Mouse (Mus musculus): ENCODE measurements around the gene Tmem150c. TPM values are rescaled to one million over a fixed set of nuclear protein-coding genes. Genes with fewer than 3 reads are reported as not detected.

Gene Tmem150c
- total RNA-seq (2021): 10 to 100 TPM; 41.5 to 46.9 TPM
- long read RNA-seq, experiment 1, partial matches to known transcripts: 5 of 26 reads
- long read RNA-seq, experiment 1, other reads (novel, unspliced or antisense): 20 of 26 reads
- long read RNA-seq, experiment 2, partial matches to known transcripts: 1 of 17 reads
- long read RNA-seq, experiment 2, other reads (novel, unspliced or antisense): 14 of 17 reads

- peak within 1 kb of the TSS; percentile 77 for H3K27ac ChIP-seq
- intact Hi-C loops (cut with DNase I): loop anchor here (2.0 kb wide), 1 partner anchor 81 kb away; no protein-coding TSS in a partner anchor
- no peak for TF ChIP-seq CTCF (IDR thresholded peaks at IDR 0.05)
These were observed at the start of gene Tmem150c for GRCm38 (mm10) chr5:100159638-100159973. Gene Tmem150c (minus strand): TSS chr5:100159808.

GRCm38 (mm10) chr5:100209093-100209492, 49.5 kb upstream of the Tmem150c start:
- intact Hi-C loops (cut with DNase I): no loop called here

More at GRCm38 (mm10) chr5:100159638-100159973, at the start of gene Tmem150c:
- peak within 1 kb of the TSS; percentile 69 for H3K4me3 ChIP-seq
- no peak for DNase-seq (ENCODE audit: extremely low spot score in 1 of 2, low spot score in 2 of 2)

GRCm38 (mm10) chr5:100206675-100207074, 47.1 kb upstream of the Tmem150c start:
- no peak for DNase-seq (ENCODE audit: extremely low spot score in 1 of 2, low spot score in 2 of 2)
- Histone ChIP-seq H3K27ac (no peak overlapping the region), H3K4me3 (no peak overlapping the region)
- no peak for TF ChIP-seq CTCF (IDR thresholded peaks at IDR 0.05)
- intact Hi-C loops (cut with DNase I): no loop called here

More at GRCm38 (mm10) chr5:100209093-100209492, 49.5 kb upstream of the Tmem150c start:
- no peak for DNase-seq (ENCODE audit: extremely low spot score in 1 of 2, low spot score in 2 of 2)
- Histone ChIP-seq H3K4me3 (no peak overlapping the region), H3K27ac (no peak overlapping the region)
- no peak for TF ChIP-seq CTCF (IDR thresholded peaks at IDR 0.05)

GRCm38 (mm10) chr5:100205519-100206189, 46.0 kb upstream of the Tmem150c start:
- no peak for TF ChIP-seq CTCF (IDR thresholded peaks at IDR 0.05)
- Histone ChIP-seq H3K4me3 (no peak overlapping the region), H3K27ac (no peak overlapping the region)
- intact Hi-C loops (cut with DNase I): no loop called here
- no peak for DNase-seq (ENCODE audit: extremely low spot score in 1 of 2, low spot score in 2 of 2)

- no peak for TF ChIP-seq CTCF (IDR thresholded peaks at IDR 0.05)
- peak overlapping the region; percentile 29; the same call in 1 of the 2 replicates for H3K27ac ChIP-seq
- DNase-seq (ENCODE audit: extremely low spot score in 1 of 2, low spot score in 2 of 2): no peak
- intact Hi-C loops (cut with DNase I): no loop called here
- no peak overlapping the region for H3K4me3 ChIP-seq
These were observed 41.2 kb upstream of the Tmem150c start for GRCm38 (mm10) chr5:100200805-100201204.

GRCm38 (mm10) chr5:100200296-100200695, 40.7 kb upstream of the Tmem150c start:
- Histone ChIP-seq H3K27ac (no peak overlapping the region), H3K4me3 (no peak overlapping the region)
- DNase-seq (ENCODE audit: extremely low spot score in 1 of 2, low spot score in 2 of 2): no peak
- no peak for TF ChIP-seq CTCF (IDR thresholded peaks at IDR 0.05)
- intact Hi-C loops (cut with DNase I): no loop called here

- intact Hi-C loops (cut with DNase I): no loop called here
- no peak overlapping the region for H3K27ac ChIP-seq
- H3K4me3 ChIP-seq: no peak overlapping the region
- DNase-seq (ENCODE audit: extremely low spot score in 1 of 2, low spot score in 2 of 2): no peak
- no peak for TF ChIP-seq CTCF (IDR thresholded peaks at IDR 0.05)
These were observed 39.7 kb upstream of the Tmem150c start for GRCm38 (mm10) chr5:100199092-100199853.

GRCm38 (mm10) chr5:100197476-100197875, 37.9 kb upstream of the Tmem150c start:
- intact Hi-C loops (cut with DNase I): no loop called here
- no peak overlapping the region for H3K27ac ChIP-seq
- no peak for DNase-seq (ENCODE audit: extremely low spot score in 1 of 2, low spot score in 2 of 2)
- no peak overlapping the region for H3K4me3 ChIP-seq
- TF ChIP-seq CTCF (IDR thresholded peaks at IDR 0.05): no peak

GRCm38 (mm10) chr5:100196854-100197431, 37.3 kb upstream of the Tmem150c start:
- intact Hi-C loops (cut with DNase I): no loop called here
- no peak for DNase-seq (ENCODE audit: extremely low spot score in 1 of 2, low spot score in 2 of 2)
- no peak for TF ChIP-seq CTCF (IDR thresholded peaks at IDR 0.05)
- no peak overlapping the region for H3K27ac ChIP-seq
- H3K4me3 ChIP-seq: no peak overlapping the region

GRCm38 (mm10) chr5:100196397-100196796, 36.8 kb upstream of the Tmem150c start:
- H3K4me3 ChIP-seq: no peak overlapping the region
- no peak for DNase-seq (ENCODE audit: extremely low spot score in 1 of 2, low spot score in 2 of 2)
- no peak for TF ChIP-seq CTCF (IDR thresholded peaks at IDR 0.05)
- H3K27ac ChIP-seq: no peak overlapping the region
- intact Hi-C loops (cut with DNase I): no loop called here

GRCm38 (mm10) chr5:100191438-100192190, 32.0 kb upstream of the Tmem150c start:
- intact Hi-C loops (cut with DNase I): no loop called here
- no peak for TF ChIP-seq CTCF (IDR thresholded peaks at IDR 0.05)
- H3K4me3 ChIP-seq: no peak overlapping the region
- no peak for DNase-seq (ENCODE audit: extremely low spot score in 1 of 2, low spot score in 2 of 2)
- H3K27ac ChIP-seq: no peak overlapping the region

Measured in left cerebral cortex, adult 2 months (tissue).